Mouse (Mus musculus): ENCODE results near the gene Fars2. TPM values are rescaled to one million over a fixed set of nuclear protein-coding genes. Genes with fewer than 3 reads are reported as not detected.
A peak's percentile ranks its signal among the peaks of the same experiment; 100 is the strongest.

Fars2 gene
- polyA plus RNA-seq, 1 experiment from 2014 or later, result 31.7 TPM

DNA sequence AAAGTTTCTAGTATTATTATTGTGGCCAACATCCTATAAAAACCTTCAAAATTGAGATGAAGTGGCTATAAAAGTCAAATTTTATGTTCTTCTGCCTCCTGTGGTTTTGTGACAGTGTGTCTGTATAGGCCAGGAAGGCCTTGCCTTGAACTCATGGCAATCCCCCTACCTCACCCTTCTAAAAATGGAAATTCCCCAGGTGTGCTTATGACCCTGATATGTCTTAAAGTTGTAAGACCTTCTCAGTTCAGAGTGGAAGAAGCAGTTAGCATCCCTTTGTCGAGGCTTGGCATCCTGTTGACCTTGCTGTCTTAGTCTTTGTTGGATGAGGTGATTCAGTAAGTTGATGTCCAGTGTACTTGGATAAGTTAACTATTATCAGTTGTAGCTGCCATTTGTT, 82.1 kb downstream of the Fars2 start:
- Histone ChIP-seq H3K4me2 (replicated peaks; ENCODE audit: low read depth, low read length) (no peak overlapping the region), H3K27ac (ENCODE audit: low read depth, low read length) (no peak overlapping the region), H3K4me3 (ENCODE audit: low read length) (no peak overlapping the region), H3K9ac (ENCODE audit: low read depth, low read length) (no peak overlapping the region), H3K36me3 (ENCODE audit: control insufficient read depth, insufficient read depth, low read length) (no peaks in the 10 kb centered on the region), H3K27me3 (ENCODE audit: control insufficient read depth, insufficient read depth, low read length) (no peaks in the 10 kb centered on the region), H3K9me3 (ENCODE audit: control insufficient read depth, low read length) (no peaks in the 10 kb centered on the region), H3K4me1 (ENCODE audit: control insufficient read depth, insufficient read depth, low read length) (no peaks in the 10 kb centered on the region)
- 90% methylated on average over 1 of the region's 1 CpGs for WGBS
- ATAC-seq (ENCODE audit: low FRiP score, low TSS enrichment), result no peak

DNA sequence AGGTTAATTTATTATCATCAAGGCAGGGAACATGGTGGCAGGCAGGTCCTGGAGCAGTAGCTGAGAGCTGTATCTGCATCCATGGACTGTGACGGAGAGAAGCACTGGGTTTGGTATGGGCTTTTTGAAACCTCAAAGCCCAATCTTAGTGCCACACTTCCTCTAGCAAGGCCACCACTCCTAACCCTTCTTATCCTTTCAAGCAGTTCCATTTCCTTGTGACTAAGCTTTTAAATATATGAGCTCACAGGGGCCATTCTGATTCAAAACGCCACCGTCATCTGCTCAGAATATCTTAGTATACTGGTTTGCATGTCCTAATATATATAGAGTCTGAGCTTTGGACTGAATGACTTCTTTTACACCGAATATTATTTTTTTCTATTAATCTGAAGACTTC, 83.2 kb downstream of the Fars2 start:
- no peak overlapping the region for H3K4me2 ChIP-seq (replicated peaks; ENCODE audit: low read depth, low read length)
- H3K9me3 ChIP-seq (ENCODE audit: control insufficient read depth, low read length), result no peaks in the 10 kb centered on the region
- WGBS, result 92% methylated on average over 4 of the region's 4 CpGs
- no peaks in the 10 kb centered on the region for H3K36me3 ChIP-seq (ENCODE audit: control insufficient read depth, insufficient read depth, low read length)
- H3K9ac ChIP-seq (ENCODE audit: low read depth, low read length), result no peak overlapping the region
- H3K4me1 ChIP-seq (ENCODE audit: control insufficient read depth, insufficient read depth, low read length), result no peaks in the 10 kb centered on the region
- no peak for ATAC-seq (ENCODE audit: low FRiP score, low TSS enrichment)
- no peaks in the 10 kb centered on the region for H3K27me3 ChIP-seq (ENCODE audit: control insufficient read depth, insufficient read depth, low read length)
- no peak overlapping the region for H3K4me3 ChIP-seq (ENCODE audit: low read length)
- no peak overlapping the region for H3K27ac ChIP-seq (ENCODE audit: low read depth, low read length)

DNA sequence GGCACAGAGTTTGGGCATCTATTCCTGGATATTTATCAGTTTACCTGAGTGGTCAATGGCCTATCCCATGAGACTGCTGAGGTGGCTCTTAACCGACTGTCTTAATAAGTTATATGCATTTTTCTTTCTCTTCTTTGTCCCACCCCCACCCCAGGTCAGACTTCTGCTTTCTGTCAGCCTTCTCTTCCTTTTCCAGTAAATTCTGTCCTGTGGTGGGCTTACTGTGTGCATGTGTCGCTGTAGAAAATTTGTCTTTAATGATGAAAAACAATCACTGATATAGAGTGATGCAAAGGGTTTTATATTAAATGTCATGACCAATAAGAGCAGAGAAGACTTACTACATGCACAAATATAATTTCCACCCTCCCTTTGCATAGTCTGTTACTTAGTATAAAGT, 85.3 kb downstream of the Fars2 start:
- WGBS, result 78% methylated on average over 2 of the region's 2 CpGs

DNA sequence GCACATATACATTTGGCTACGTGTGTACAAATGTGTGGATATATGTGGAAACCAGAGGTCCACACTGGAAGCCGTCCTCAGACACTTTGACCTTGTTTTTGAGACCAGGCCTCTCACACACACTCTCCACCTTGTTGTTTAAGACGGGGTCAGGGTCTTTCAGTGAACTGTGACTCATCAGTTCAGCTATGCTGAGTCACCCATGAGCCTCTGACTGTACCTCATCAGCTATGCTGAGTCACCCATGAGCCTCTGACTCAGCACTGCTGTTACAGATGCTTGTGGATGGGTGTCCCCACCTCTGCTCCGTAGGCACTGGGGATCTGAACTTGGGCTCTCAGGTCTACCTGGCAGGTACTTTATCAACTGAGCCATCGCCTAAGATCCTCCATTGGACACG, 85.8 kb downstream of the Fars2 start:
- WGBS, result 86% methylated on average over 6 of the region's 6 CpGs

More for the DNA sequence above, 85.3 kb downstream of the Fars2 start:
- ATAC-seq (ENCODE audit: low FRiP score, low TSS enrichment), result no peak
- Histone ChIP-seq H3K9ac (ENCODE audit: low read depth, low read length) (no peak overlapping the region), H3K9me3 (ENCODE audit: control insufficient read depth, low read length) (no peaks in the 10 kb centered on the region), H3K36me3 (ENCODE audit: control insufficient read depth, insufficient read depth, low read length) (no peaks in the 10 kb centered on the region), H3K27me3 (ENCODE audit: control insufficient read depth, insufficient read depth, low read length) (no peaks in the 10 kb centered on the region), H3K4me3 (ENCODE audit: low read length) (no peak overlapping the region), H3K4me2 (replicated peaks; ENCODE audit: low read depth, low read length) (no peak overlapping the region), H3K4me1 (ENCODE audit: control insufficient read depth, insufficient read depth, low read length) (no peaks in the 10 kb centered on the region), H3K27ac (ENCODE audit: low read depth, low read length) (no peak overlapping the region)

DNA sequence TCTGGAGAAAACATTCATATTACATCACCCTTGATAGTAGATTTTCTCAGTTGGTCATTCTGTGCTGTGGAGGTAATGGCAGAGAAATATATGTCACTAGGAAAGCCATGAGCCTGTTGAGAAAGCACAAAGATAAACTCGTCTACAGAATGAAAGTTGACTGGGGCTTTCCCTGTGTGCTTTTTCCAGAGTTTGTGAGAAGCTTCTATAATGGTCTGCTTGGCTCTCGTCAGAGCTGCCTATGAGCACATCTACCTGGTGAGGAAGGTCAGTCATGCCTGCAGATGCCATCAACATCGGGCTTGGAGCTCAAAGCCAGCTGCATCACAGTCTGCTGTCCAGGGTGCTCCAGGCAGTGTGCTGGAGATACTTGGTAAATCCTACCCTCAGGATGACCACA, 87.1 kb downstream of the Fars2 start:
- no peak for ATAC-seq (ENCODE audit: low FRiP score, low TSS enrichment)
- H3K27me3 ChIP-seq (ENCODE audit: control insufficient read depth, insufficient read depth, low read length), result no peaks in the 10 kb centered on the region
- H3K9ac ChIP-seq (ENCODE audit: low read depth, low read length), result no peak overlapping the region
- WGBS, result 89% methylated on average over 3 of the region's 3 CpGs
- no peak overlapping the region for H3K4me2 ChIP-seq (replicated peaks; ENCODE audit: low read depth, low read length)
- no peaks in the 10 kb centered on the region for H3K9me3 ChIP-seq (ENCODE audit: control insufficient read depth, low read length)
- no peak overlapping the region for H3K27ac ChIP-seq (ENCODE audit: low read depth, low read length)
- no peak overlapping the region for H3K4me3 ChIP-seq (ENCODE audit: low read length)
- no peaks in the 10 kb centered on the region for H3K4me1 ChIP-seq (ENCODE audit: control insufficient read depth, insufficient read depth, low read length)
- no peaks in the 10 kb centered on the region for H3K36me3 ChIP-seq (ENCODE audit: control insufficient read depth, insufficient read depth, low read length)

More for the DNA sequence above, 85.8 kb downstream of the Fars2 start:
- Histone ChIP-seq H3K9me3 (ENCODE audit: control insufficient read depth, low read length) (no peaks in the 10 kb centered on the region), H3K9ac (ENCODE audit: low read depth, low read length) (no peak overlapping the region), H3K4me2 (replicated peaks; ENCODE audit: low read depth, low read length) (no peak overlapping the region), H3K4me3 (ENCODE audit: low read length) (no peak overlapping the region), H3K27ac (ENCODE audit: low read depth, low read length) (no peak overlapping the region), H3K4me1 (ENCODE audit: control insufficient read depth, insufficient read depth, low read length) (no peaks in the 10 kb centered on the region), H3K27me3 (ENCODE audit: control insufficient read depth, insufficient read depth, low read length) (no peaks in the 10 kb centered on the region), H3K36me3 (ENCODE audit: control insufficient read depth, insufficient read depth, low read length) (no peaks in the 10 kb centered on the region)
- peak; percentile 52; the same call in 1 of the 2 replicates for ATAC-seq (ENCODE audit: low FRiP score, low TSS enrichment)

DNA sequence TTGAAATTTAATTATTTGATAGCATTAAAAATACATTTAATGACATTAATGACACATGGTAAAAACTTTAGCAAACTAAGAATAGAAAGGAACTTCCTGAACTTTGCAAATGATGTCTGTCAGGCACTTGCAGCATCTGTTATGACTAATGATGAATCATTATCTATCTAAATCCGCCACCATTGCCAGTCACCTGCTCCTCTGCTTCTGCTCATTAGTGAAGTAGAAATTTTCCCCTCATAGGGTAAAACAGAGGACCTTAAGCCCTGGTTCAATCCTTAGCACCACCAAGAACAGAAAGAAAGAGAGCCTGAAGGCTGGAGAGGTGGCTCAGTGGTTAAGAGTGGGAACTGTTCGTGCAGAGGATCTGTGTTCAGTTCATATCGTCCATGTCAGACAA, 93.8 kb downstream of the Fars2 start:
- no peak for ATAC-seq (ENCODE audit: low FRiP score, low TSS enrichment)
- H3K9me3 ChIP-seq (ENCODE audit: control insufficient read depth, low read length), result no peaks in the 10 kb centered on the region
- WGBS, result 97% methylated on average over 3 of the region's 3 CpGs
- no peak overlapping the region for H3K4me3 ChIP-seq (ENCODE audit: low read length)
- no peaks in the 10 kb centered on the region for H3K4me1 ChIP-seq (ENCODE audit: control insufficient read depth, insufficient read depth, low read length)
- no peaks in the 10 kb centered on the region for H3K27me3 ChIP-seq (ENCODE audit: control insufficient read depth, insufficient read depth, low read length)
- no peaks in the 10 kb centered on the region for H3K36me3 ChIP-seq (ENCODE audit: control insufficient read depth, insufficient read depth, low read length)
- H3K9ac ChIP-seq (ENCODE audit: low read depth, low read length), result no peak overlapping the region
- no peak overlapping the region for H3K27ac ChIP-seq (ENCODE audit: low read depth, low read length)
- no peak overlapping the region for H3K4me2 ChIP-seq (replicated peaks; ENCODE audit: low read depth, low read length)

DNA sequence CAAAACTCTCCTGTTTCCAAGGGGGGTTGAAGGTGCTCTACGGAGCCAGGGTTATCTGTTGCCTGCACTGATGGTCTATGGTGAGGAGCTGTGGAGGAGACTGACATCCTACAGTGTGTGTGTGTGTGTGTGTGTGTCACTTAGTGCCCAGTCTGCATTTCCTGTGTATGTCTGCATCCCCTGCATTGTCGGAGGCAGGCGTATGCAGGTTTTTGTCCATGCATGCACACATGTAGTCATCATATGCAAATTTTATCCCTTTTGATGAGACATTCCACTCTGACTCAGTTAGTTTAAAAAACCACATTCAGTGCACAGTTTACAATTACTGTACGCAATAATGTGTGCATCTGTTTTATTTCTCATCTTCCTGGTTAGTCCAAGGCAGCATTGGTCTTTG, 96.8 kb downstream of the Fars2 start:
- no peak for ATAC-seq (ENCODE audit: low FRiP score, low TSS enrichment)
- H3K4me2 ChIP-seq (replicated peaks; ENCODE audit: low read depth, low read length), result no peak overlapping the region
- WGBS, result 90% methylated on average over 4 of the region's 4 CpGs
- H3K9ac ChIP-seq (ENCODE audit: low read depth, low read length), result no peak overlapping the region
- H3K9me3 ChIP-seq (ENCODE audit: control insufficient read depth, low read length), result no peaks in the 10 kb centered on the region
- no peaks in the 10 kb centered on the region for H3K27me3 ChIP-seq (ENCODE audit: control insufficient read depth, insufficient read depth, low read length)
- H3K36me3 ChIP-seq (ENCODE audit: control insufficient read depth, insufficient read depth, low read length), result no peaks in the 10 kb centered on the region
- H3K4me3 ChIP-seq (ENCODE audit: low read length), result no peak overlapping the region
- H3K4me1 ChIP-seq (ENCODE audit: control insufficient read depth, insufficient read depth, low read length), result no peaks in the 10 kb centered on the region
- H3K27ac ChIP-seq (ENCODE audit: low read depth, low read length), result no peak overlapping the region

DNA sequence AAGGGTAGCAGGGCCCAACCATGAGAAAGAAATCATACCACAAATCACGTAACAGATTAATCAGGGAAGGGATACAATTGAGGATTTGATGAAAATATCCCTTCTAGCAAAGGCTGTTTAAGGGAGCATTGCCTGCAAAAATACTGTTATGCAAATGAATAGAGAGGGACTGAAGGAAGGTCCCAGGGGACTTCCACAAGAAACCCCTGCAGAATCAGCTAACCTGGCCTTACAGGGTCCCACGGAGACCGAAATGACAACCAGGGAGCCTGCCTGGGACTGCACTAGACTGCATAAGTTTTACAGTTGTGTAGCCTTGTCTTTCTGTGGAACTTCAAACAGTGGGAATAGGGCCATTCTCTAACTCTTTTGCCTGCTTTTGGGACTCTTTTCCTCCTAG, 98.8 kb downstream of the Fars2 start:
- Histone ChIP-seq H3K4me1 (ENCODE audit: control insufficient read depth, insufficient read depth, low read length) (no peaks in the 10 kb centered on the region), H3K27ac (ENCODE audit: low read depth, low read length) (no peak overlapping the region), H3K27me3 (ENCODE audit: control insufficient read depth, insufficient read depth, low read length) (no peaks in the 10 kb centered on the region), H3K36me3 (ENCODE audit: control insufficient read depth, insufficient read depth, low read length) (no peaks in the 10 kb centered on the region), H3K9me3 (ENCODE audit: control insufficient read depth, low read length) (no peaks in the 10 kb centered on the region), H3K4me2 (replicated peaks; ENCODE audit: low read depth, low read length) (no peak overlapping the region), H3K4me3 (ENCODE audit: low read length) (no peak overlapping the region), H3K9ac (ENCODE audit: low read depth, low read length) (no peak overlapping the region)
- no peak for ATAC-seq (ENCODE audit: low FRiP score, low TSS enrichment)
- 97% methylated on average over 3 of the region's 3 CpGs for WGBS

DNA sequence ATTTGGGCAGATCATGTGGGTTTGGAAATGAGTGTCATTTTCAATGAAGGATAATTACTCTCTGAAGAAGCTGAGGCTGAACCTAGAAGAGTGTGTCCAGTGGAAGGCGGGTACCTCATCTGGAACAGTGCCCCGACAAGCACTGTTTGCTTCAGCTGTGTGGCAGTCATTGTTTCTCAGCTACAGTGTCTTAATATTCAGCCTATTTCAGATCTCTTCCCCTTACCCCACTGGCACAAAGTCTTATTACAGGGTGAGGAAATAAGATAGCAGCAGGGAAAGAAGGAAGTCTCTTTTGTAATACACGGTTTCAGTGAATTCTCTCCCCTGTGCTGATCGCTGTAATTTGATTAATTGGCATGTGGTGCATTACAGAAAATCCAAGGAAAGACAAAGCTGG, 101.1 kb downstream of the Fars2 start:
- Histone ChIP-seq H3K36me3 (ENCODE audit: control insufficient read depth, insufficient read depth, low read length) (no peaks in the 10 kb centered on the region), H3K9ac (ENCODE audit: low read depth, low read length) (no peak overlapping the region), H3K27ac (ENCODE audit: low read depth, low read length) (no peak overlapping the region), H3K27me3 (ENCODE audit: control insufficient read depth, insufficient read depth, low read length) (no peaks in the 10 kb centered on the region), H3K4me3 (ENCODE audit: low read length) (no peak overlapping the region), H3K9me3 (ENCODE audit: control insufficient read depth, low read length) (no peaks in the 10 kb centered on the region), H3K4me2 (replicated peaks; ENCODE audit: low read depth, low read length) (no peak overlapping the region), H3K4me1 (ENCODE audit: control insufficient read depth, insufficient read depth, low read length) (no peaks in the 10 kb centered on the region)
- WGBS, result 81% methylated on average over 4 of the region's 4 CpGs
- ATAC-seq (ENCODE audit: low FRiP score, low TSS enrichment), result no peak

DNA sequence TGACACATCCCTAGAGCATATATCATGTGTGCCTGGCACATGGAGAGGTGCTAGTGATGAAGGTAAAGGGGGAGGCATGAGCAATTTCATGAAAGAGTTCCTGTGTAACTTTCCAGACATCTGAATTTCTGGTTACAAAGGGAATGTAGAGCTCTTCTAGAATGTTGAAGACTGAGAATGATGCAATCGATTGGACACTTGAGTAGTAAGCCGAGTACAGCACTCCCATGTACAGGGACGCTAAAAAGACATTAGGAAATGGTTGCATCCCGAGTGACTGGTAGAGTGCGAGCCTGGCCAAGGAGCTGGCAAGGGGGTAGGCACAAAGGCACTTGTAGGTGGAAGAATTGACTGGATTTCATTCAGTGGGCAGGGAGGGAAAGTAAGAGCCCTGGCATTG, 102.3 kb downstream of the Fars2 start:
- 92% methylated on average over 5 of the region's 5 CpGs for WGBS

More for the DNA sequence above, 102.3 kb downstream of the Fars2 start:
- no peak for ATAC-seq (ENCODE audit: low FRiP score, low TSS enrichment)
- no peaks in the 10 kb centered on the region for H3K27me3 ChIP-seq (ENCODE audit: control insufficient read depth, insufficient read depth, low read length)
- H3K36me3 ChIP-seq (ENCODE audit: control insufficient read depth, insufficient read depth, low read length), result no peaks in the 10 kb centered on the region
- H3K27ac ChIP-seq (ENCODE audit: low read depth, low read length), result no peak overlapping the region
- no peak overlapping the region for H3K4me3 ChIP-seq (ENCODE audit: low read length)
- H3K4me2 ChIP-seq (replicated peaks; ENCODE audit: low read depth, low read length), result no peak overlapping the region
- no peak overlapping the region for H3K9ac ChIP-seq (ENCODE audit: low read depth, low read length)
- H3K4me1 ChIP-seq (ENCODE audit: control insufficient read depth, insufficient read depth, low read length), result no peaks in the 10 kb centered on the region
- no peaks in the 10 kb centered on the region for H3K9me3 ChIP-seq (ENCODE audit: control insufficient read depth, low read length)
